12 mouse cellular contexts compared by ENCODE assay signal in genomic region chr17:28823004-28823745, GRCm38 (mm10). TPM values are rescaled to one million over a fixed set of nuclear protein-coding genes. Genes with fewer than 3 reads are reported as not detected.
A peak's percentile ranks its signal among the peaks of the same experiment; 100 is the strongest.
DNase-seq lines count a peak whose midpoint lies in the region; ATAC-seq and TF ChIP-seq lines count a peak whose summit lies in the region.
"Had no signal": no experiment of that assay in that cellular context is flagged by ENCODE, and none has a peak within 500 bp of the region (broad histone marks: within the 10 kb centered on the region; RNA-seq: fewer than 3 reads in every experiment).

No protein-coding gene starts in this region.

- H3K27me3 ChIP-seq in forebrain, postnatal 0 days (ENCODE audit: insufficient read depth, low read length), result no peaks in the 10 kb centered on the region
- no peaks in the 10 kb centered on the region for H3K27me3 ChIP-seq in forebrain, embryonic 15.5 days
- H3K27me3 ChIP-seq in testis, adult 2 months (ENCODE audit: control insufficient read depth, insufficient read depth, low read length), result no peaks in the 10 kb centered on the region
- H3K27me3 ChIP-seq in liver, embryonic 13.5 days, result no peaks in the 10 kb centered on the region

- 79% methylated on average over 13 of the region's 13 CpGs for WGBS in forebrain, postnatal 0 days
- WGBS in forebrain, embryonic 15.5 days, result 91% methylated on average over 13 of the region's 13 CpGs
- 43% methylated on average over 13 of the region's 13 CpGs for WGBS in liver, embryonic 13.5 days (ENCODE audit: insufficient replicate concordance)

- ATAC-seq in forebrain, postnatal 0 days, result peak; percentile 83
- no peak for ATAC-seq in forebrain, embryonic 15.5 days (replicated peaks)
- peak; percentile 99 for ATAC-seq in liver, embryonic 13.5 days (ENCODE audit: low read depth)

- H3K9ac ChIP-seq in forebrain, postnatal 0 days, result no peak overlapping the region
- H3K9ac ChIP-seq in forebrain, embryonic 15.5 days (replicated peaks), result no peak overlapping the region
- peak overlapping the region; percentile 81 for H3K9ac ChIP-seq in liver, embryonic 13.5 days

- peak; percentile 41 for DNase-seq in forebrain, postnatal 0 days
- no peak for DNase-seq in testis, postnatal 14 days (ENCODE audit: low spot score)
- peak; percentile 88 for DNase-seq in liver, embryonic 13.5 days
- no peak for DNase-seq in right cerebral cortex, postnatal 10 days (ENCODE audit: low spot score in 2 of 2)
- no peak for DNase-seq in neural tube, embryonic 10.5 days (ENCODE audit: extremely low spot score, low spot score)
- DNase-seq in kidney, postnatal 10 days, result no peak
- DNase-seq: B cell, adult 2 months had no signal

- H3K4me2 ChIP-seq in forebrain, postnatal 0 days (ENCODE audit: low read depth), result no peak overlapping the region
- H3K4me2 ChIP-seq in forebrain, embryonic 15.5 days (replicated peaks), result no peak overlapping the region
- peak overlapping the region; percentile 81 for H3K4me2 ChIP-seq in liver, embryonic 13.5 days

- no peak overlapping the region for H3K27ac ChIP-seq in forebrain, postnatal 0 days (ENCODE audit: low read depth, low read length)
- no peak overlapping the region for H3K27ac ChIP-seq in forebrain, embryonic 15.5 days (replicated peaks)
- no peak overlapping the region for H3K27ac ChIP-seq in testis, adult 2 months (ENCODE audit: control insufficient read depth, insufficient read depth, low read depth, low read length)
- peak overlapping the region; percentile 99 for H3K27ac ChIP-seq in liver, embryonic 13.5 days

- no peak for TF ChIP-seq CTCF in forebrain, postnatal 0 days (IDR thresholded peaks at IDR 0.05; ENCODE audit: low read depth)
- TF ChIP-seq CTCF in testis, adult 2 months (IDR thresholded peaks at IDR 0.05; ENCODE audit: control insufficient read depth, insufficient read depth, insufficient replicate concordance, low read depth, low read length), result no peak

- peak; percentile 7; the same call in 1 of the 2 replicates for TF ChIP-seq POLR2A in testis, adult 2 months (IDR thresholded peaks at IDR 0.05; ENCODE audit: control insufficient read depth, low read depth, low read length)

- H3K36me3 ChIP-seq in forebrain, postnatal 0 days (ENCODE audit: insufficient read depth), result peaks cover 80% of the 10 kb centered on the region
- peaks cover 81% of the 10 kb centered on the region for H3K36me3 ChIP-seq in forebrain, embryonic 15.5 days
- H3K36me3 ChIP-seq in testis, adult 2 months (ENCODE audit: control insufficient read depth, insufficient read depth, low read length), result peaks cover 4% of the 10 kb centered on the region
- H3K36me3 ChIP-seq in liver, embryonic 13.5 days, result peaks cover 98% of the 10 kb centered on the region

- no peaks in the 10 kb centered on the region for H3K4me1 ChIP-seq in forebrain, postnatal 0 days (ENCODE audit: insufficient read depth)
- H3K4me1 ChIP-seq in forebrain, embryonic 15.5 days, result no peaks in the 10 kb centered on the region
- no peaks in the 10 kb centered on the region; the same call in 1 of the 2 replicates for H3K4me1 ChIP-seq in testis, adult 2 months (ENCODE audit: control insufficient read depth, insufficient read depth, low read length)
- H3K4me1 ChIP-seq in liver, embryonic 13.5 days (replicated peaks), result peaks cover 91% of the 10 kb centered on the region

- no peaks in the 10 kb centered on the region for H3K9me3 ChIP-seq in forebrain, postnatal 0 days (ENCODE audit: low read length)
- no peaks in the 10 kb centered on the region for H3K9me3 ChIP-seq in forebrain, embryonic 15.5 days
- no peaks in the 10 kb centered on the region for H3K9me3 ChIP-seq in liver, embryonic 13.5 days (replicated peaks)

- no peak overlapping the region for H3K4me3 ChIP-seq in forebrain, postnatal 0 days (ENCODE audit: low read depth, low read length)
- H3K4me3 ChIP-seq in forebrain, embryonic 15.5 days, result no peak overlapping the region
- H3K4me3 ChIP-seq in testis, adult 2 months (ENCODE audit: control insufficient read depth, low read depth, low read length), result peak overlapping the region; percentile 65
- peak overlapping the region; percentile 62 for H3K4me3 ChIP-seq in liver, embryonic 13.5 days (replicated peaks)
- H3K4me3 ChIP-seq: myocyte had no signal

RNA-seq across cellular contexts. Expression of gene Brpf3, which starts 22.3 kb away (rescaled TPM):
- total RNA-seq in forebrain, postnatal 0 days (2014; rRNA removed), result 8.9 and 13.0 TPM in 2 replicates
- polyA plus RNA-seq in forebrain, postnatal 0 days (2015; fragmentation: Nextera tagmentation; extraction: Ambion mirVana), result 2.2 and 4.1 TPM in 2 replicates
- polyA plus RNA-seq in forebrain, embryonic 15.5 days (2015; fragmentation: Nextera tagmentation; extraction: Ambion mirVana), result 8.0 TPM in 2 replicates
- polyA plus RNA-seq in testis, adult 2 months (2012; rRNA removed), result 134 and 137 TPM in 2 replicates
- polyA plus RNA-seq in liver, embryonic 13.5 days (2015; fragmentation: Nextera tagmentation; extraction: Ambion mirVana), result 61.8 and 69.9 TPM in 2 replicates

RNA-seq across cellular contexts. Expression of gene Pnpla1, which starts 35.0 kb away (rescaled TPM):
- not detected in 2 replicates for total RNA-seq in forebrain, postnatal 0 days (2014; rRNA removed)
- polyA plus RNA-seq in forebrain, postnatal 0 days (2015; fragmentation: Nextera tagmentation; extraction: Ambion mirVana), result 0.04 TPM in 1 of 2 replicates, not detected in the other
- polyA plus RNA-seq in forebrain, embryonic 15.5 days (2015; fragmentation: Nextera tagmentation; extraction: Ambion mirVana), result not detected in 2 replicates
- polyA plus RNA-seq in testis, adult 2 months (2012; rRNA removed), result 0.76 and 0.79 TPM in 2 replicates
- polyA plus RNA-seq in liver, embryonic 13.5 days (2015; fragmentation: Nextera tagmentation; extraction: Ambion mirVana), result not detected in 2 replicates
- polyA plus RNA-seq: limb, embryonic 11.5 days; myocyte; thymus, postnatal 0 days had no signal

RNA-seq across cellular contexts. Expression of gene Mapk13, which starts 54.1 kb away (rescaled TPM):
- 0.14 and 0.38 TPM in 2 replicates for total RNA-seq in forebrain, postnatal 0 days (2014; rRNA removed)
- 0.53 and 1.0 TPM in 2 replicates for polyA plus RNA-seq in forebrain, postnatal 0 days (2015; fragmentation: Nextera tagmentation; extraction: Ambion mirVana)
- polyA plus RNA-seq in forebrain, embryonic 15.5 days (2015; fragmentation: Nextera tagmentation; extraction: Ambion mirVana), result 0.33 and 0.85 TPM in 2 replicates
- 2.1 and 2.8 TPM in 2 replicates for polyA plus RNA-seq in testis, adult 2 months (2012; rRNA removed)
- 1.7 and 2.2 TPM in 2 replicates for polyA plus RNA-seq in liver, embryonic 13.5 days (2015; fragmentation: Nextera tagmentation; extraction: Ambion mirVana)

Comparison
In these comparisons a context has a peak if more than half of its experiments do, and no peak if none do; other contexts are left out.
1. DNase-seq: peak in forebrain, postnatal 0 days (single experiment) and liver, embryonic 13.5 days (single experiment); none in testis, postnatal 14 days (single experiment), right cerebral cortex, postnatal 10 days (0 of 2), neural tube, embryonic 10.5 days (single experiment) and kidney, postnatal 10 days (single experiment).
2. H3K4me3 ChIP-seq: peak in testis, adult 2 months (single experiment) and liver, embryonic 13.5 days (single experiment); none in forebrain, postnatal 0 days (single experiment) and forebrain, embryonic 15.5 days (single experiment).